Mouse (Mus musculus): ENCODE results near the gene Zhx3.
A peak's percentile ranks its signal among the peaks of the same experiment; 100 is the strongest.

Gene Zhx3

DNA sequence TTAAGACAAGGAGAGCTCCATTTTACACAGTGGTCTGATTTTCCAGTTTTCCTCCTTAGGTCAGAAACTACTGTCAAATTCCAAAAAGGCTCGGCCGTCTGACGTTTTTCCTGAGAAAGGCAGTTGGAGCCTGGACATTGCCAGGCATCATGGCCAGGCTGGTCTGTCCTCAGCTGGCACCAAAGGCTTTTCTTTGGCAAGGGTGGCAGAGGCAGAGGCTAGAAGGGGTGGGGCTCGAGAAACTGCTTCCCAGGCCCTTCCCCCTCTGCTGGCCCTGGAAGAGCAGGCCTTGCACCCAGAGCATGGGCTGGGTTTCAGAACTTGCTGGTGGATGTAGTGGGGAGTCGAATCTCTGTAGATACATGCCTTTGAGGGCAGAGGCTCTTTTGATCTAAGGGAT is 9.6 kb upstream of the Zhx3 start:
- no peak for DNase-seq (ENCODE audit: low spot score)

- no peak for DNase-seq (ENCODE audit: low spot score)
Measured at GRCm38 (mm10) chr2:160881462-160882101, 8.8 kb upstream of the Zhx3 start.

DNA sequence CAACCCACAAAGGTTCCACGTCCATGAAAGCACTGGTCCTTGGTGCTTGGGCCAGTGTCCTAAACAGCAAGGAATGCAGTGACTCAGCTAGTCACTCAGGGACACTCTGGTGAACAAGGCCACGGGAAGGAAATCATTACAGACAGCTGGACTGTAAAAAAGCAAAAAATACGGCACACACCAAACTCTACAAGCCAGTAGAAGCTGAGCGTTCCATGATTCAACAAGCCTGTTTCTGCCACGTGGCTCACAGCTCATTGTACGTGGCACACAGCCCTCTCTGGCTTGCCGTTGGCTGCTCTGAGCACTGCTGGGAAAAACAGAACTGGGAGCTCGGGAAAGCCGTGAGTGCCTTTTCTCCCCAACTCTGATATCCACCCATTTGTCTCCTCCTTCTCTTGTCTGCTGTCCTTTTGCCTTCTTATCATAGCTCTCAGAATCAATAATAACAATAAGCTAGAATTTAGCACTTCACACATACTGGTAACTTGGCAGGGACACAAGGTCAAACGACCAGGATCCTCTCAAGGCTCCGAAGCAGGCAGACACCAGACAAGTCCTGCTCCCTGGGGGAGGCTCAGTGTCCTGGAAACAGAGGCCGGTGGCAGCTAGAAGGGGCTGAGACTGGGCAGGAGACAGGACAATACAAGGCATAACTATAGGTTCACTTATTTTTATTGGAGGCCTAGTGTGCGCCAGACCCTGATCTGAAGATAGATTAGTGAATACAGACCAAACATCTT is 7.8 kb upstream of the Zhx3 start, which contains the start of gene Lpin3:
Lpin3 (plus strand) TSS at position 218 of the 743 bp plus-strand sequence.
- DNase-seq (ENCODE audit: low spot score) = peak; percentile 41

DNA sequence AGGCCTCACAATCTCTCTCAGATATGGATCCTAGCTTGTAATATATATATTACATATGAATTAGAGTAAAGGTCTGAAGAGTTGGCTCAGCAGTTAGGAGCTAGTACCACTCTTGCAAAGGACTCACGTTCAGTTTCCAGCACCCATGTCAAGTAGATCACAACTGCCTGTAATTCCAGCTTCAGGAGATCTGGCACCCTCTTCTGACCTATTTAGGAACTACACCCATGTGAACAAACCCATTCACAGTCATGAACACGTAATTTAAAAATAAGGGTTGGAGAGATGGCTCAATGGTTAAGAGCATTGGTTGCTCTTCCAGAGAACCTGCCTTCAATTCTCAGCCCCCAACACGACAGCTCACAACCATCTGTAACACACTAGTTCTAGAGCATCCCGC is 3.3 kb upstream of the Zhx3 start:
- DNase-seq (ENCODE audit: low spot score) = no peak

DNA sequence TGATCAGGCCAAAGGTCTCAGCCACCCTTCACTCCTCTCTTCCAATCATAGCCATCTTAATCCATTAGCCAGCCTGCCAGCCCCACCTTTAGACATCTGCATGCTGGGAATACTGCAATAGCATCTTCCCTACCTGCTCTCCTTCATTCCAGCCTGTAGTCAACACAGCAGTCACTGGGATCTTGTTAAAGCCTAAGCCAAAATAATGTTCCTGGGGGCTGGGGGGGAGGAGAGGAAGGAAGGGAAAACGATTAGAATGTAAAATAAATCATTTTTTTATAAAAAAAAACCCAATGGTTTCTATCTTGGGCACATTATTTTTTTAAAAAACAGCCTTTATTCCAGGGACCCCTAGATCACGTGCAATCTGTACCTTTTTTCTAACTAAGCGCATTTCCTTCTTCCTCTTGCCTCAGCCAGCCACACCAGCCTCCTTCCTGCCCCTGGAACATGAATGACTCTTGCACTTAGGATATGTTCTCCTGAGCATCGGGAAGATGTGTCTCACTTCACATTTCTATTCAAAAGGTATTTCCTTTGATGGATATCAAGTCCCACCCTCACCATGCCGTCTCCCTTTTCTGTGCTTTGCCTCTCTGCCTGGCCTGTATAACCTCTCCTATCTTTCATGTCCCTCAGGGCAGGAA is 1.6 kb upstream of the Zhx3 start:
- no peak for DNase-seq (ENCODE audit: low spot score)

GRCm38 (mm10) chr2:160872395-160872794 is 403 bp downstream of the Zhx3 start:
- DNase-seq (ENCODE audit: low spot score) = peak; percentile 61

DNA sequence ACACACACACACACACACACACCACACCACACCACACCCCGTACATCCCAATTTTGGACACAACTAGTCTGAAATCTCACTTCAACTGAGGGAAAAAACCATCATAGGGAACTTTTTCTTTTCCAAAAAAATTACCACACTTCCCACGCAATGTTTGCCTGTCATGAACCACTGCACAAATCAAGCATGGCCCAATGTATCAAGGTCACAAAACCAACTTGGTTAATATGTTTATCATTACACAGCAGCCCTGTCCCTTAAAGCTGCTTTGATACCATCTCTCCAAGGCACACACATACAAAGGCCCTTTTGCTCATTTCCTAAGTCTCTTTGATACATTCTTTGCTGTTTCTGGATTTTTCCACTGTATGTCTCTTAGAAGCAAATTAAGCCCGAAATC is 1.5 kb downstream of the Zhx3 start:
- DNase-seq (ENCODE audit: low spot score) = no peak

GRCm38 (mm10) chr2:160869446-160869845 is 3.4 kb downstream of the Zhx3 start:
- DNase-seq (ENCODE audit: low spot score) = no peak

DNA sequence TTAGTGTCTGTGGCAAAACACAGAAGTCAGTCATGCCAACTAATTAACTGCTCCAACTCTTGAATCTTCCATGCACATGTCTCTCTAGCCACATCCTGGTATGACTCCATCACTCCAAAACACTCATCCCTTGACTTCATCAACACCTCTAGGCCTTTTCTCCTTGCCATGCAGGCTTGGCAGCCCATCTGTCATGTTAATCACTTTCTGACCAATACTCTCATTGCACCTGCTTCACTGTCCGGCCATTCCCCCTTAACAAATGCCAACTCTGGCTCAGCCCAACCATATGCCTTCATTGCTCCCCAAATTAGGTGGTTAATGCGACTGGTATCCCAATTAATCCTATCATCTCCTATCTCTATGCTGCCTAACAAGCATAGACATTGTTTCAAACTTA is 7.5 kb downstream of the Zhx3 start:
- no peak for DNase-seq (ENCODE audit: low spot score)

DNA sequence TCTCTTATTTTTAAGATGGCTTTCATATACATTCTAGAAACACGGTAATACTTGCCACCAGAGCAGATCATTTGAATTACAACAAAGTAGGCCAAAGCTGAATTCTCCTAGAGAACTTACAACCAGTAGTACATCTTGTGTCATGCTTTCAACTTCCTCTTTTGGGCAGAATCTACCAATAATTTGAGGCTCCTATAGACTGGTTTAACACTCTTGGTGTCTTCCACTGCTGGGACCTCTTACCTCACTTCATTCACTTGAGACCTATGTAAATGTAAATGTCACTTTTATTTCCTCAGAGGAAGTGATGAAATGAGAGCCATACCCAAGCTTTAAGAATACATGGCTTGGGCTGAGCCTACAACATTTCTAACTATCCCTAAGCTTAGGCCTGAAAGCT is 8.7 kb downstream of the Zhx3 start:
- no peak for DNase-seq (ENCODE audit: low spot score)

DNA sequence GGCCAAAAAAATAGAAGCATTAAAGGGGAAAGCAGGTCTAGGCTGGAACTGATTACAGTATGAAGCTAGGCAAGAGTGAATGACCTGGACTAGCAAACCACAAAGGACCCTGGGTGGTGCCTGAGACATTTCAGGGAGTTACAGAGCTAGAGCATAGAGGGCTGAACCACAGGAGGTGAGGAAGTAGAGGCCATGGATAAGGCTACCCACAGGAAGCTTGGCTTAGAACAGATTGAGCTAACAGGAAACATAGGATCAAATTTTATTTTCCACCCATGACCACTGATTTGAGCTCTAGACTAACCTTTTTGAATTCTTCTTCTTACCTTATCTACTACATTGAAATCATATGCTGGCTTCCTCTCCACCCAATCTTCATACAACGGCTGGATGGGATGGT is 12.4 kb downstream of the Zhx3 start:
- DNase-seq (ENCODE audit: low spot score) = no peak

- DNase-seq (ENCODE audit: low spot score) = no peak
Measured at GRCm38 (mm10) chr2:160856359-160857102, 16.3 kb downstream of the Zhx3 start.

DNA sequence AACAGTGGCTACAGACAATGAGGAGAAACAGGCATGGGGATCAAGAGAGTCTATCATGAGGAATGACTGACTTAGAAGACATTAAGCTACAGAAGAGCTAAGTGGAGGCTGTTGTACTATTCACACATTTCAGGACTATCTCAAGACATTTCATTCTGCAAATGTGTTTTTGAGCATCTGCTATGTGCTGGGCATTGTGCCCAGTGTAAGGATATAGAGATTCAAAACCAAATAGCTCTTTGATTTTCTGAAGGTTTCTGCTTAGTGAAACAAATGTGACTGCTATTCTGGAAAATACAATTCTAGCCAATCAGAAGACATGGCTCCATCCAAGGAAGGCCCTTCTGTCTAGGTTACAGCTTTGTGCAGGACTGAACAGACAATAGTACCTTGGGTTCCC is 18.1 kb downstream of the Zhx3 start:
- DNase-seq (ENCODE audit: low spot score) = peak; percentile 73

DNA sequence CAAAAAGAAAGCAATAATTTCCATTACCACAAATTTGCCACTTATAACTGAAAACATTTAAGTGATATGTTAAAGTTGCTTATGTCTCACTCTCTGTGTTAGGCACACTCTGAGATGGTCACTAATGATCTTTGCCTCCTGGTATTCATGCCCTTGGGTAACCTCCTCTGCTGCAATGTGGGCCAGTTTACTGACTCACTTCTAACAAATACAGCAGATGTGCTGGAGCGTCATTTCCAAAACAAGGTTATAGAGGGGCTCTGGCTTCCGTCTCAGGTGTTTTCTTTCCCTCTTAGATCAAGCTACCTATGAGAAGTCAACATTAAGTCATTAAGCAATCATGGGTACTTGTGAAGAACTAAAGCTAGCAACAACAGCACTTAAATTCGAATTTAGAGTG is 22.4 kb downstream of the Zhx3 start:
- DNase-seq (ENCODE audit: low spot score) = no peak

- no peak for DNase-seq (ENCODE audit: low spot score)
Measured at GRCm38 (mm10) chr2:160849617-160850240, 23.1 kb downstream of the Zhx3 start.

DNA sequence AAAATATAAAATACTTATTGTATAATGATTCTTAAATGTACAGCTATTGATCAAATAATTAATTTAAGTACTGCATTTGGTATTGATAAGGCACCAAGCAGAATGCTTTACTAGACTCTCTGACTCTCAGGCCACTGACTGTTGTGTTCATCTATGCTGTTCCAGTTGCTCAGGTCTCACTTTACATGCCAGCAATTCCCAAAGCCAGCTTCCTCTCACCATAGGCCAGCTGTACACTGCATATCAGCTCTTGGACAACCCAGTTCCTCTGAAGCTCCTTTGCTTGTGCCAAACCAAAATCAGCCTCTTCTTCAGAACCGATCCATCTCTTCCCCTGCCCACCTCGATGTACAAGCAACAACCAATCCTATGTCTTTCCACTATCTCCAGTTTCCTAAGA is 24.6 kb downstream of the Zhx3 start:
- DNase-seq (ENCODE audit: low spot score) = no peak

GRCm38 (mm10) chr2:160847664-160848063 is 25.1 kb downstream of the Zhx3 start:
- no peak for DNase-seq (ENCODE audit: low spot score)

DNA sequence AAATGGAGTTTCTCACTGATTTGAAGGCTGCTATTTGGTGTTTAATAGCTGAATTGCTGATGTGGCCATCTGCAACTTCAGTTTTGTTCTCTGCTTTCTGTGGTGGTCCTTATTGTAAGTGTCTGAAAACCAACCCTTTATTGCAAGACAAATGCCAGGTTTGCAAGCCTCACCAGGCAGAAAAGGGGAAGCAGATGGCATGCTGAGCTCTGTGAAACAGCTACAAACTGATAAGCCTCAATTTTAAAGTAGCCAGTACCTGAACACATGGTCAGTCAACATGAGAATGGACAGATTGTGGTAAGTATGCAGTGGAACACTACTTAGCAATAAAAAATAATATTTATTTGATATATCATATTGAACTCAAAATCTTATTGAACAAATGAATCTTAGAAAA is 32.0 kb downstream of the Zhx3 start:
- DNase-seq (ENCODE audit: low spot score) = no peak

DNA sequence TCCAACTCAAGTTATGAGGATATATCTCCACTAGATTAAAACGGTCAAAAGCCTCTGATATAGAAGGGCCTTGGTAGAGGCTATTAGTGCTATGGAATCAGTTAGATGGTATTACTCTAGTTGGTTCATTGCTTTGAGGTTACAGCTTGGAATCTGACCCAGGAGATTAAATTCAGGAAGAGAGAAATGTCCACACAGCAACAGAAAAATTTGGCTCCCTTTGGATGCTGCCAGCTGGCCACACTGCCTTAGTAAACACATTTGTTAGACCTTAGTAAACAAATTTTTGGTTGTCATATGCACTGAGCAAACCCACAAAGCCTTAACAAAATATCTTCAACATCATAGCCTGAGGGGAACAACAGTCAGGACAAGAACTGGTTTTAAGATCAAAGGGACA is 62.0 kb downstream of the Zhx3 start:
- DNase-seq (ENCODE audit: low spot score) = no peak

GRCm38 (mm10) chr2:160810376-160810775 is 62.4 kb downstream of the Zhx3 start:
- DNase-seq (ENCODE audit: low spot score) = no peak

GRCm38 (mm10) chr2:160806091-160806521 is 66.7 kb downstream of the Zhx3 start:
- DNase-seq (ENCODE audit: low spot score) = peak; percentile 36
